Mouse (Mus musculus): ENCODE data around the gene Cenpe. TPM values are rescaled to one million over a fixed set of nuclear protein-coding genes. Genes with fewer than 3 reads are reported as not detected.
A peak's percentile ranks its signal among the peaks of the same experiment; 100 is the strongest.
"Not testable (repeated sequence)": the region's sequence is repeated elsewhere in the genome, so short reads cannot be mapped to it uniquely, and the experiment has no call there.

Cenpe gene
- polyA plus RNA-seq (2016; fragmentation: Nextera tagmentation; extraction: Ambion mirVana) = 17.2 and 32.2 TPM in 2 replicates

- Histone ChIP-seq H3K9me3 (no peaks in the 10 kb centered on the region), H3K27me3 (ENCODE audit: insufficient read depth, poor library complexity, severe bottlenecking) (no peaks in the 10 kb centered on the region), H3K36me3 (peaks cover 23% of the 10 kb centered on the region), H3K4me1 (replicated peaks) (peaks cover 23% of the 10 kb centered on the region), H3K4me3 (peak within 1 kb of the TSS; percentile 97), H3K27ac (peak within 1 kb of the TSS; percentile 94)
- peak; percentile 93 for DNase-seq (ENCODE audit: low spot score)
- 7% methylated on average over 29 of the region's 29 CpGs for WGBS
Observed at GRCm38 (mm10) chr3:135211805-135212657, at the start of gene Cenpe. Cenpe (plus strand) TSS chr3:135212537.

- DNase-seq (ENCODE audit: low spot score) = no peak
- no peaks in the 10 kb centered on the region for H3K9me3 ChIP-seq
- H3K27me3 ChIP-seq (ENCODE audit: insufficient read depth, poor library complexity, severe bottlenecking) = no peaks in the 10 kb centered on the region
- H3K27ac ChIP-seq = no peak overlapping the region
- 55% methylated on average over 3 of the region's 3 CpGs for WGBS
- H3K36me3 ChIP-seq = no peaks in the 10 kb centered on the region
- no peak overlapping the region for H3K4me3 ChIP-seq
- H3K4me1 ChIP-seq (replicated peaks) = no peaks in the 10 kb centered on the region
Observed at GRCm38 (mm10) chr3:135171898-135172446, 40.4 kb upstream of the Cenpe start.

GRCm38 (mm10) chr3:135191861-135192260 lies 20.5 kb upstream of the Cenpe start:
- H3K27me3 ChIP-seq (ENCODE audit: insufficient read depth, poor library complexity, severe bottlenecking) = no peaks in the 10 kb centered on the region
- DNase-seq (ENCODE audit: low spot score) = no peak
- H3K4me1 ChIP-seq (replicated peaks) = no peaks in the 10 kb centered on the region
- no peaks in the 10 kb centered on the region for H3K36me3 ChIP-seq
- H3K27ac ChIP-seq = no peak overlapping the region
- H3K4me3 ChIP-seq = no peak overlapping the region
- 83% methylated on average over 6 of the region's 6 CpGs for WGBS
- H3K9me3 ChIP-seq = no peaks in the 10 kb centered on the region

- 67% methylated on average over 2 of the region's 2 CpGs for WGBS
Observed at GRCm38 (mm10) chr3:135198051-135198450, 14.3 kb upstream of the Cenpe start.

GRCm38 (mm10) chr3:135200409-135201303 lies 11.7 kb upstream of the Cenpe start:
- H3K27ac ChIP-seq = no peak overlapping the region
- no peaks in the 10 kb centered on the region for H3K9me3 ChIP-seq
- WGBS = 86% methylated on average over 17 of the region's 17 CpGs
- no peaks in the 10 kb centered on the region for H3K36me3 ChIP-seq
- no peak for DNase-seq (ENCODE audit: low spot score)
- no peaks in the 10 kb centered on the region for H3K27me3 ChIP-seq (ENCODE audit: insufficient read depth, poor library complexity, severe bottlenecking)
- no peaks in the 10 kb centered on the region for H3K4me1 ChIP-seq (replicated peaks)
- H3K4me3 ChIP-seq = no peak overlapping the region

More at GRCm38 (mm10) chr3:135198051-135198450, 14.3 kb upstream of the Cenpe start:
- not testable (repeated sequence) for DNase-seq (ENCODE audit: low spot score); H3K4me3 ChIP-seq; H3K36me3 ChIP-seq; H3K9me3 ChIP-seq; H3K27me3 ChIP-seq (ENCODE audit: insufficient read depth, poor library complexity, severe bottlenecking); H3K27ac ChIP-seq; H3K4me1 ChIP-seq (replicated peaks)

GRCm38 (mm10) chr3:135206621-135207020 lies 5.7 kb upstream of the Cenpe start:
- Histone ChIP-seq H3K9me3 (no peaks in the 10 kb centered on the region), H3K27me3 (ENCODE audit: insufficient read depth, poor library complexity, severe bottlenecking) (no peaks in the 10 kb centered on the region), H3K27ac (no peak overlapping the region), H3K4me1 (replicated peaks) (0 out of 2 replicates have a peak, but pooled peaks cover 3% of the 10 kb centered on the region), H3K36me3 (no peaks in the 10 kb centered on the region), H3K4me3 (no peak overlapping the region)
- peak; percentile 26 for DNase-seq (ENCODE audit: low spot score)
- 54% methylated on average over 4 of the region's 4 CpGs for WGBS

GRCm38 (mm10) chr3:135212658-135213350 lies 467 bp downstream of the Cenpe start:
- peak; percentile 8 for DNase-seq (ENCODE audit: low spot score)
- Histone ChIP-seq H3K27me3 (ENCODE audit: insufficient read depth, poor library complexity, severe bottlenecking) (no peaks in the 10 kb centered on the region), H3K4me1 (replicated peaks) (peaks cover 23% of the 10 kb centered on the region), H3K27ac (peak overlapping the region; percentile 94), H3K36me3 (peaks cover 31% of the 10 kb centered on the region), H3K4me3 (peak overlapping the region; percentile 97), H3K9me3 (no peaks in the 10 kb centered on the region)
- WGBS = under 1% methylated on average over 26 of the region's 26 CpGs

GRCm38 (mm10) chr3:135232058-135232457 lies 19.7 kb downstream of the Cenpe start:
- Histone ChIP-seq H3K4me3 (no peak overlapping the region), H3K27ac (no peak overlapping the region), H3K36me3 (peaks cover 85% of the 10 kb centered on the region), H3K9me3 (no peaks in the 10 kb centered on the region), H3K4me1 (replicated peaks) (no peaks in the 10 kb centered on the region), H3K27me3 (ENCODE audit: insufficient read depth, poor library complexity, severe bottlenecking) (no peaks in the 10 kb centered on the region)
- WGBS = 87% methylated on average over 3 of the region's 3 CpGs
- DNase-seq (ENCODE audit: low spot score) = no peak

- Histone ChIP-seq H3K4me3 (no peak overlapping the region), H3K36me3 (peaks cover 89% of the 10 kb centered on the region), H3K4me1 (replicated peaks) (no peaks in the 10 kb centered on the region), H3K27ac (no peak overlapping the region), H3K27me3 (ENCODE audit: insufficient read depth, poor library complexity, severe bottlenecking) (no peaks in the 10 kb centered on the region), H3K9me3 (no peaks in the 10 kb centered on the region)
- 90% methylated on average over 3 of the region's 3 CpGs for WGBS
- DNase-seq (ENCODE audit: low spot score) = no peak
Observed at GRCm38 (mm10) chr3:135232462-135232861, 20.1 kb downstream of the Cenpe start.

GRCm38 (mm10) chr3:135245733-135246132 lies 33.4 kb downstream of the Cenpe start:
- H3K27me3 ChIP-seq (ENCODE audit: insufficient read depth, poor library complexity, severe bottlenecking) = no peaks in the 10 kb centered on the region
- no peak overlapping the region for H3K27ac ChIP-seq
- H3K36me3 ChIP-seq = peaks cover 100% of the 10 kb centered on the region
- H3K9me3 ChIP-seq = no peaks in the 10 kb centered on the region
- H3K4me1 ChIP-seq (replicated peaks) = no peaks in the 10 kb centered on the region
- H3K4me3 ChIP-seq = no peak overlapping the region
- DNase-seq (ENCODE audit: low spot score) = no peak

- H3K4me1 ChIP-seq (replicated peaks) = no peaks in the 10 kb centered on the region
- H3K4me3 ChIP-seq = no peak overlapping the region
- DNase-seq (ENCODE audit: low spot score) = no peak
- H3K9me3 ChIP-seq = no peaks in the 10 kb centered on the region
- H3K27me3 ChIP-seq (ENCODE audit: insufficient read depth, poor library complexity, severe bottlenecking) = no peaks in the 10 kb centered on the region
- 94% methylated on average over 6 of the region's 6 CpGs for WGBS
- peaks cover 100% of the 10 kb centered on the region for H3K36me3 ChIP-seq
- H3K27ac ChIP-seq = no peak overlapping the region
Observed at GRCm38 (mm10) chr3:135246828-135247227, 34.5 kb downstream of the Cenpe start.

- Histone ChIP-seq H3K36me3 (peaks cover 93% of the 10 kb centered on the region), H3K27ac (no peak overlapping the region), H3K27me3 (ENCODE audit: insufficient read depth, poor library complexity, severe bottlenecking) (no peaks in the 10 kb centered on the region), H3K4me1 (replicated peaks) (no peaks in the 10 kb centered on the region), H3K9me3 (no peaks in the 10 kb centered on the region), H3K4me3 (no peak overlapping the region)
- WGBS = 83% methylated on average over 6 of the region's 6 CpGs
- no peak for DNase-seq (ENCODE audit: low spot score)
Observed at GRCm38 (mm10) chr3:135249104-135249503, 36.8 kb downstream of the Cenpe start.

Measured in hindbrain, embryonic 10.5 days (tissue).